Mouse (Mus musculus) ES-CJ7 (cell line): ENCODE results near the gene Chst5.

ENCODE experiments used
- DNase-seq: peaks from one replicate; pipeline ENCODE4 v3.0.0; 2011; ENCODE audit warnings: low read depth, low spot score

Chst5 gene

DNA sequence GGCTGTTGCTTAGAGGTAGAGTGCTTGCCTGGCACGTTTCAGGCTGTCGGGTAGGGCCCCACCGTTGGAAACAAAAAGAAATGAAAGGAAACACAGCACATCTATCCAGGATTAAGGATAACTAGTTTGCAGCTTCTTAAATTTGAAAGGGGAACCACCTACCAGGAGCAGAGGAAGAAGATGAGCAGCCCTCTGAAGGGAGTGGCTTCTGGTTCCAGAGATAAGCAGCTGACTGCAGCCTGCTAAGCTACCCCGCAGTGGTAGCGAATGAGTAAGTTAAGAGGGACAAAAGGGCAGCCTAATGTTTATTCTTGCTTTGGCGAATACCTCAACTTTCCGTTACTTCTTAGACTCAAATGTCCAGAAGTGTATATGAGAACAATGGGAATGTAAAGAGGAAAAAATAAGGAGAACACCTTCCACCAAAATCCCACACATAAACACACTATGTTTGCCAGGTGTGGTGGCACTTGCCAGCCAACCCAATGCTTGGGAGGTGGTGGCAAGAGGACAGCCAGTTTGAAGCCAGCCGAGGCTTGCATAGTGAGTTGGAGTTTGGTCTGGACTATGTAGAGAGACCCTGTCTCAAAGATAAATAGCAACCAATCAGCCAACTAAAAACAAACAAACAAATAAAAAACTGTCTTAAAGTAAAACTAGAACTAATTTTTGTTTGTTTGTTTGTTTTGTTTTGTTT lies 19.5 kb upstream of the Chst5 start:
- DNase-seq: no peak

DNA sequence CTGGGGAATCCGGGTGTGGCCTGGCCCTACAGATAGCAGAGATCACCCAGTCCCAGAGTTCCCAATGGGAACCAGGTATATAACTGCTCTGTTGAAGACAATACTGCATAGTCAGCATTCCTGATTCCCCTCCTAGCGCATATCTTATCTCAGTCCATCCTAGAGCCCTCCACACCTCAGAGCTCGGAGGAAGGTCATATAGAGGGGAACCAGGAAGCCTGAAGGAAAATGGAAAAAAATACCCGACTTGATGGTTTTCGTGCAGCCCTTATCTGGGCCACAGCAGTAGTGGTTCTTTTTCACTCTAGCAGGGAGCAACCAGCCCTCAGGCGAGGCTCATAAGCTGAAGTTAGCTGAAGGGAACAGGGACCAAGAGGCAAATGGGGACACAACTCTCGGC lies 14.7 kb upstream of the Chst5 start:
- peak; percentile 79 for DNase-seq

DNA sequence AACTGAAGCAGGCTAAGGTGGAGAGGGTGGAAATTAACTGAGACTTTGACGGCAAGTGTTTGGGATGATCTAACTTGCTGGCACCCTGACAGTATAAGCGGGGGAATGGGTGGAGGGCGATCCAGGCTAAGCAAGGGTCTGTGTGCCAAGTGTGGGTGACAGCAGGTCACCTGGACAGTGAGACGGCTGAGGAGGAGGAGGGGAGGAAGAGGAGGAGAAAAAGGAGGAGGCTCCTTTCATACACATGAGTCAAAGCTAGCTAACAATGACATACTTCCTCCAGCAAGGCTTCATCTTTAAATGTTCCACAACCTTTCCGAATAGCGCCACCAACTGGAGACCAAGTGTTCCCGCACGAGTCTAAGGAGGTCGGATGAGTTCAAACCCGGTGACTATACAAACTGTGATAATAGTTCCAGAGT lies 13.1 kb upstream of the Chst5 start:
- DNase-seq: peak; percentile 91

DNA sequence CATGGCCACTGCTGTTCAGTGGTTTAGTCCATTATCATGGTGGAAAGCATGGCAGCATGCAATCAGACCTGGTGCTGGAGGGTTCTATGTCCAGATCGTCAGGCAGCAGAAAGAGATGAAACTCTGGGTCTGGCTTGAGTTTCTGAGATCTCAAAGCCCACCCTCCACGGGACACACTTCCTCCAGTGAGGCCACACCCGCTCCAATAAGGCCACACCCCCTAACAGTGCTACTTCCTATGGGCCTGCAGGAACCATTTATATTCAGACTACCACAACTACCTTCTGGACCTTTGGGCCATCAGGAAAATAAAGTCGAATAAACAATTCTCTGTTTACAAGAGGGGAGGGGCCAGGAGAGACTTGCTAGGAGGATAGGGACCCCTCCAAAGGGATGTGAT lies 10.7 kb upstream of the Chst5 start:
- peak; percentile 78 for DNase-seq

DNA sequence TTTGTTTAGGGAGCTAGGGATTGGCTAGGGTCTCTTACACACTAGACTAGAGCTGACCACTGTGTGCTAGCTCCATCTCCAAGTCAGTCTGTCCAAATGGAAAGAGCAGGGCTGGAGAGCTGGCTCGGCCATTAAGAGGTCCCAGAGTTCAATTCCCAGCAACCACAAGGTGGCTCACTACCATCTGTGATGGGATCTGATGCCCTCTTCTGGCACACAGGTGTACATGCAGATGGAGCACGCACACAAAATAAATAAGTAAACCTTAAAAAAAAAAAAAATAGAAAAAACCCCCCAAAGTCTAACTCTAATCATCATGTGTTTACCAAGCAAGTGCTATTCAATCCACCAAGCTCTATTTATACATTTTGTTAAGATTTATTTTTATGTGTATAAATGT lies 9.4 kb upstream of the Chst5 start:
- peak; percentile 89 for DNase-seq

DNA sequence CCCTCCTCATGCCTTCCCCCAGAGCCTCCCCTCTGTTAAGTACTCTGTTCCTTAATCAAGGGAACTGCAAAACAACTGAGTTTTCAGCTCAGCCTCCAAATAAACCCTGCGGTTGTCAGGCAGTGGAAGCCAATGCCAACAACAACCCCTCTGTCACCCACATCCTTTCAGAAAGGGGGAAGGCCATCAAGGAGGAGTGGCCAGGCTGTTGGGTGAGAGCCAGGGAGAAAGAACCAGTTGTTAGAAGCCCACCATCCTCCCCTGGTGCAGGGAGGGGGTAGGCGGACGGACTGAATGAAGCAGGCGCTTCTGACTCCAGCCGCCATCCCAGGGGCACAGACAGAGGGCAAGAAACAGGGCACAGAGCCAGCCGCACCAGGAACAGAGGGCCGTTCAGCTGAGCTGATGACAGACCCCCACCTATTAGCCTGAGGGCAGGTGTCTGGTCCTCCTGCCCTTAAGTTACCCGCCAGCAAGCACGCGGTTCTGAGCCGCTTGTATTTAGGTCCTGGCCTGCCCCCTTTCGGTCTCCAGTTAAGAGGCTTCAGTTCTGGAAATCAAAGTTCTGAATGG lies 2.7 kb upstream of the Chst5 start:
- peak; percentile 84 for DNase-seq

DNA sequence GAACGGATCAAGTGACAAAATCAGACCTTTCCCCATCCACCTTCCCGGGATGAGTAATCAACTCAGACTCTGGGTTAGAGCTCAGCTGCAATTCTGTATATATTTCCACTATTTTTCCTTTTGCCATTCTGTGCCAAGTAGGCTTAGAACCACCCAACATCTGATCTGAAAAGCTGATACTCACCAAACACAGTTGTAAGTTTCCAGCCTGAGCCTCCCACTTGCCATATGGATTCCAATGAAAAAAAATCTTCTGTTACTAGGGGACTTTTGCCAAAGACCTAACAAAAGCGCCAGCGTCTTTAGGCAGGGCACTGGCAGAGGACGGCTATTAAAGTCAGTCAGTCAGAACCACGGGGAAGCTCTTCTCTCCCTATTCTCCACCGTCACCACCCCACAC lies 1.3 kb upstream of the Chst5 start:
- DNase-seq: no peak

DNA sequence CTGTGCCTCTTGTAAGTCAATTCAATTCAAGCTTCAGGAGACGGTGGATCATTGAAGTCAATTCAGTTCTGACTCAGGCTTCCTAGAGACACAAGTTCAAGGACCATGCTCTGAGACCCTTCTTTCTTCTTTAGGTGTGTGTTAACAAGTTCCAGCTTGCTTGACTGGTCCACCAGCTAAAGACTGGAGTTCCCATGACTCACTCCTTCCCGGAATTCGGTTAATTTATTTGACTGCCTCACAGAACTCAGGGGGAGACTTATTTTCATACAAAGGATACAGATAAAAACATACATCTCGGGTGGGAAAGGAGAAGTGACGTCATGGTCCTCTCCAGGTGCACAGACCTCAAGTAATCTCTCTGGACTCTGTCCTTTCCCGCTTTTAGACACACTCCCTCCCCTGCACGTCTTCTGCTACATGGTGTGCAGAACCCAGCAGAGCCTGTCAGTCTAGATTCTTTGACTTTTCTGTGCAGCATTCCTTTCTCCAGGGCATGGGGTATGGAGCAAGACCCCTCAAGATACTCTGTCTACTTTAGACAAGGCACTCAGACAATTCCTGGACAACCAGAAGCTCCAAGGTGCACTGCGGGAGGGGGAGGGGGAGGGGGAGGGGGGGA lies 4.6 kb downstream of the Chst5 start:
- DNase-seq: no peak

DNA sequence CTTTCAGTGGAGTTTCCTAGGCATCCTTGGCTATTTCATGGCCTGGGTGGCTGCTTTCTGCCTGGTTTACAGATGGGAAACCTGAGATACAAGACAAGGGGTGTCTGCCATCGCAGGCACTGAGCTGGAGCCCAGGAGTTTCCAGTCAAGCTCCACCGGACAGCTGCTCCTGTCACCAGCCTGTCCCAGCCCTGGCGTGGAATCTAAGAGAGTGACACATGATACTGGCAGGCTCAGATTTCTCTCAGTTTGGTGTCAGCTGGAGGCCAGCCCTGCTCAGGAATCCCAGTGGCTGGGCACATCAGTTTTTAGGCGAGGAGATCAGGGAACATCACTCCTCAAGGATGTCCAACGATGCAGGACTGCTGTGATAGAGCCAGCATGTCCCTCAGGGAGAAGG lies 8.2 kb downstream of the Chst5 start:
- no peak for DNase-seq

DNA sequence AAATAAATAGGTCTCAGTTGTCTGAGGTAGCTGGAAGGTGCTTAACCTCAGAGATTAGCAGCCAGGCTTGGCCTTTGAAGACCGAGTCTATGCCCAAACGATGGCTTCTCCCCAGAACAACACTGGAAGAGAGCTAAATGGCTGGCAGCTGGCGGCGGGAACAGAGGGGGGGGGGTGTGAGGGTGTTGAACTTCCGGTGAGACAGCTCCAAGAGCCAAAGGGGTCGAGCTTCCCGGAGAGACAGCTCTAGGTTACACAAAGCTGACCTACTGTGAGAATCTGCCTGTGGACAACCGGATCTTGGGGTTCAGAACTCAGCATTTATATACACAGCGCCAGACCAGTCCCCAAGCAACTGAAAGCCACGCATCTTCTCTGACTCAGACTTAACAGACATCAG lies 11.7 kb downstream of the Chst5 start:
- DNase-seq: peak; percentile 76

DNA sequence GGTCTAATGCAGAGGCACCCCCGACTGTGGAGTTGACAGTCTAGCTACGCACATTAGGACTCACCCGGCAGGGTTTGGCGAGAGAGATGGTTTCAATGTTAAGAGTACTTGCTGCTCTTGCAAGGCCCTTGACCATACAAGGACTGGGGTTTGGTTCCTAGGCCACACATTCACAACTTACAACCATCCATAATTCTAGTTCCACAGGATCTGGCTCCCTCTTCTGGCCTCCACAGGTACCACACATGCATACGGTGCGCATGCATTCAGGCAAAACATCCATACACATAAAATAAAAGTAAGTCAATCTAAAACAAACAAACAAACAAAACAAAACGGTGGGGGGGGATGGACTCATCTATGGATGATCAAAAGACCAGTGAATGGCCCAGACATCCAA lies 15.3 kb downstream of the Chst5 start:
- peak; percentile 72 for DNase-seq

DNA sequence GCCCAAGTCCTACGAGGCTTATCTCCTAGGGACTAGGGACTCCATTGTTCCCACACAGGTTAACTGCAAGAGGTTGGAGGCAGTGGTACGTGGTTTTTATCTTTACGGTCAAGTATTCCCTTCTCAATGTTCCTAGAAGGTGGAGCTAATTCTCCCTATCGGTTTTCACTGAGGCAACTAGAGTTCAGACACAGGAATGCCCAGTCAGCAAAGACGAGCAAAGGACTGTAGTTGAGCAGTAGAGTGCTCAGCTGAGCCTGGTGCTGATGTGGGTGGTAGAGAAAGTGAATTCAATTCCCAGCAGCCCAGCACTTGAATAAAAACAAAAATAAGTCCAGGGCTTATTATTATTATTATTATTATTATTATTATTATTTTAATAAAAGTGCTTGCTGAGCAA lies 17.6 kb downstream of the Chst5 start:
- DNase-seq: no peak

DNA sequence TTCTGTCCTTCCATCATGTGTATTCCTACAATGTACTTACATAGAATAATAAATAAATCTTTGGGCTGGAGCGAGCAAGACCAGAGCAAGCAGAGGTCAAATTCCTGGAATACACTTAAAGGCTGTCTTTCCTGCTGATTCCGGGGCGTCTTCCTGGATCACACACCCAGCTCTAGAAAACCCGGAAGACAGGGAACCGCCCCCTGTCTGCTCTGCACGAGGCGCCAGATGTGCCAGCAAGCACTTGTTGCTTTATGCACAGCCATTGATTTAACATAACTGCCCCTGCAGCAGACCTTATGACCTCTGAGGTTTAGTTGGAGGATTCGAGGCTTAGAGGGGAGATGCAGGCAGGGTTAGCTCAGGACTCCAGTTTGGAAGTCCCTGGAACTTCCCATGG lies 18.3 kb downstream of the Chst5 start:
- peak; percentile 88 for DNase-seq

DNA sequence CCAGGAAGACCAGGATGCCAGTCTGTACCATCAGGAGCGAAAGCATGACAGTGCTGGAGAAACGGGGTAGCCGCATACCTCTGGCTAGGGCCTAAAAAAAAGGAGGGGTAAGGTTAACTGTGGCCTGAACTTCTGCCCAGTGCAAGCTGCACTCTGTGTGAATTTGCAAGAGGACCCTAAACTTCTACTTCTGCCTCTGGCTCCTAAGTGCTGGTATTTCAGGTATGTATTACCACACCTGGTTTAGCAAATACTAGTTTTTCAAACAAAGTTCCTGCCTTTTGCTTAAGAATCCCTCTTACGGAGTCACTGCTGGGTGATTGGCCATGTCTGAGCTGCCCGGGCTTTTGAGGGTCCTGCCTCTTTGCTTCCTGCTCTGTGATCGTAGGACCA lies 19.3 kb downstream of the Chst5 start:
- no peak for DNase-seq

DNA sequence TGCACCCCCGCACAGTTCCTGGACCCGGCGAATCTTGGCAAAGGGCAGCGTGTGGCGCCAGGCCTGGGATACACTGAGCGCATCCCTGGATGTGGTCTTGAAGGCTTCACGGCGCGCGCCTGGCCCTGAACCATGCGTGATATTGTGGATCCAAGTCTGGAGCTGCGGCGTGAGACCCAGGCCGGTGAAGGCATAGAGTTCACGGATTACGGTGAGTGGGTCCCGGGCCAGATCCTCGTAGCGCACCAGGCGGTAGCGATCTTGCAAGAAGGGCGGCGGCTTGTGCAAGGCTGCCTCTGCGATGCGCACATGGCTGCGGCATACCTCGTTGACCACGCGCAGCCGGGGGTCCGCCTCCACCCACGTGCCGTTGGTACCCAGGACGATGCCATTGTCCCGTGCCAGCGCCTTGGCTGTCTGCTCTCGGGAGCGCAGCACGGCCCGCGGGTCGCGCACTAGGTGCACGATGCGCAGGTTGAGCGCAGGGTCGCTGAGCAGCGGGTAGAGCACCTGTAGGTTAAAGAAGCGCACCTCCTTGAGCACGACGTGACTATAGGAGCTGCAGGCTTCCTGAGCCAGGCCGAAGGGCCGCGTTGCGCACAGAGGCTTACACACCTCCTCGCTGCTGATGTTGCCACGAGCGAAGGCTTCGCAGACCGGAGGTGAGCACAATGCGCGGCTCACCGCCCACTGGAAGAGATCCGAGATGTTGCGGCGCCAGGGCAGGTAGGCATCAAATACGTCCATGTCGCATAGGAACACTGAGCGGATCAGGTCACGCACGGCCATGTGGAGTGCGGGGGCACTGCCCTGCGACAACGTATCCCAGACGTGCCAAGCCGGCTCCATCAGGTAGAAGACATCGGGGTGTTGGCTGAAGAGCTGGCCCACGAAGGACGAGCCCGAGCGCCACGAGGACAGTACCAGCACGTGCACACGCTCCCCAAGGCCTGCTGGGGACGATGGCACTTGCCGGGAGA lies 20.0 kb downstream of the Chst5 start:
- peak; percentile 61 for DNase-seq

DNA sequence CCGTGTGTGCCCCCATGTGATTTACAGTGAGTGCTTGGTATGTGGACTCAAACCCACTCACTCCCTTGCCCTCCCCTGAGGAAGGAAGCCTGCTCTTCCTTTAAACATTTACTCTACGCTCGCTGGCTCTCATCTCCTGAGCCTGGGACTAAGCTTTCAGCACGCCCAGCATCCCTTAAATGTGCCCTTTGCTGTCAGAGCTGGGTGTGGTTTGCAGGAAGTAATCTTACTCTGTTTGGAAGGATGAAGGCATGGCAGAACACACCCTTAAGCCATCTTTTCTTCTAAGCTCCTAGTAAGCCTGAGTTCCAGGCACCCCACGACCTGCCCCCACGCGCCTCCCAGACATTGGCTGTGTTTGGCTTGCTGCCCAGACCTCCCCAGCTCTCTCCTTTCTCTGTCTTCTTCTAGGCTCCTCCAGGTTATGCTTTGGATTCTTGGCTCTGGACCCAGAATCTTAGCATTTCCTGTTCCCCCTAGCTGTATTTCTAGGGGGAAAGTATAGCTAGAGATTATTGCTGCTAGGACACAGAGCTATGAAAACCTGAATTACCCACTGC lies 22.1 kb downstream of the Chst5 start:
- DNase-seq: peak; percentile 76

DNA sequence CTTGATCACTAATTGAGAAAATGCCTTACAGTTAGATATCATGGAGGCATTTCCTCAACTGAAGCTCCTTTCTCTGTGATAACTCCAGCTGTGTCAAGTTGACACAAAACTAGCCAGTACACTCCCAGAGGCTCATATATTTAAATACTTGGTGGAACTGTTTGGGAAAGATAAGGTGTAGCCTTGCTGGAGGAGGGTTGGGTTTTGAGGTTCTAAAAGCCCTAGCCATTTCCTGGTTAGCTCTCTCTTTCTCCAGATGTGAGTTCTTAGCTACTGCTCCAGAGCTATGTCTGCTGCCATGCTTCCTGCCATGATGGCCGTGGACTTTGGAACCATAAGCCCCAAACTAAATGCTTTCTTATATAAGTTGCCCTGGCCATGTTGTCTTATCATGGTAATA lies 22.8 kb downstream of the Chst5 start:
- no peak for DNase-seq

DNA sequence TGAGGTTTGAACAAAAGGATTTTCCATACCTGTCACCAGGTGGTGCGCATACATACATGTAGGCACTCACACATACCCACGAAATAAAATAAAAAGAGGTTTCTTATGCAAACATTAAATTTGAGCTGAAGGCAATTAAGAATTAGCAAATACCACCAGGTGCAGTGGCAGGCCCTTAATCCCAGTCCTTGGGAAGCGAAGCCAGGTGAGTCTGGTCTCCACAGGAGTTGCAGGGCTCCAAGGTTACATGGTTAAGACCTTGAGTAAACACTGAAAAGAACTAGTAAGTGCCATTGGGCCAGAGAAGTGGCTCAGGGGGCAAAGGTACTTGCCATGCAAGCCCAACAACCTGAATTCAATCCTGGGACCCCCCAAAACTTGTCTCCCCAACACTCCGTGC lies 26.6 kb downstream of the Chst5 start:
- no peak for DNase-seq

DNA sequence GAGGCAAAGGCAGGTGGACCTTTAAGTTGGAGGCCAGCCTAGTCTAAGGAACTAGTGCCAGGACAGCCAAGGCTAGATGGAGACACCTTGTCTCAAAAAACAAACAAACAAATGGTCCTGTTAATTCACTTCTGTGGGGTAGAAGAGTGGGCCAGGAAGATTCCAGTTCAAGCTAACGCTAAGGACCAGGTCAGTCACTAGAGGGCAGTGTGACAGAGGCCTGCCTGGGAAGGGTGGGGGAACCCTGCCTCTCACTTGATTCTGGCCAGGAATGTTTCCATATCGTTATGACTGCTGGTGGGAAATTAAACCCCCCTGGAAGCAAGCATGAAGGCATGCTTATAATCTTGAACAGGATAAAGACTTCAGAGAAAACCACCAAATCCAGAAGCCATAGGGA lies 28.7 kb downstream of the Chst5 start:
- peak; percentile 71 for DNase-seq

DNA sequence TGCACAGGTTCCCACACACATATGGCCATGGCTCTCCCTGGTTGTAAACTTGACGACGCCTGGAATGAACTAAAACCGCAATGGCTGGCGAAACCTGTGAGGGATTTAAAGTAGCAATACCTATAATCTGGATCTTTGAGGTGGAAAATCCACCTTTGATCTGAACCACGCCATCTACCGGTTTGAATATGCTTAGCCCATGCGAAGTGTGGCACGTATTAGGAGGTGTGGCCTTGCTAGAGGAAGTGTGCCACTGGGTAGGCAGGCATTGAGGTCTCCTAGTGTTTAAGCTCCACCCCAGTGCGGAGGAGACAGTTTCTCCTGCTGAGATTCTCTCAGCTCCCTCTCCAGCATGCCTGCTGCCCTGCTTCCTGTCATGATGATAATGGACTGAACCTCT lies 32.5 kb downstream of the Chst5 start:
- DNase-seq: peak; percentile 93

DNA sequence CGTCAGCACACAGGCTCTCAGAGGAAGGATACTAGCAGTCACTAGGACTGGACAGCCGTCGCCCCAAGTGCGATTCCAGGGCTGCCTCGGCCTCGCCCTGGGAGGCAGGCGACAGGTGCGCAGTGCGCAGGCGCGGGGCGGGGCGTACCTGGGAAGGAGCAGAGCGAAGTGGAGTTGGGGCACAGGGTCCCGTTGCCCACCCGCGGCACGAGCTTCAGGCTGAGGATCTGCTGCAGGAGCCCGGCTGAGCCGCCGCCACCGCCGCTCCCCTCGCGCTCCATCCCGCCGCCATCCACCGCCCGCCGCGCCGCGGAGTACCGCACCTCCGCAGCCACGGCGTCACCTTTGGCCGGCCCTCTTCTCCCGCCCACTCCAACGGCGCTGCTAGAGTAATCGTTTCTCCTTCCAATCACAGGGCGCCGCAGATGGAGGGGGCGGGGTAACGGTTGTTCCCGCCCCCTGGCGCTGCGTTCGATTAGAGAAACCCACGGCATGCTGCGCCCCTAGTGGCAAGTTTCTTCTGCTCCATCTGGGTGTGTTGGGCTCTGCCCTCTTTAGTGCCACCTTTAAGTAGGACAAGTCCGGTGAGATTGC lies 33.8 kb downstream of the Chst5 start, which contains the start of gene Tmem170:
Gene Tmem170 (minus strand): TSS at position 396 of the 594 bp plus-strand sequence.
- DNase-seq: peak; percentile 99
